Mouse (Mus musculus) kidney, postnatal 0 days (tissue): ENCODE measurements around the gene Tst. TPM values are rescaled to one million over a fixed set of nuclear protein-coding genes. Genes with fewer than 3 reads are reported as not detected.

Source experiments
- ATAC-seq: fragments of 200-750 bp; cut with Nextera tagmentation; replicated peaks from 2 replicates; pipeline ENCODE4 v1.8.0; 2017; ENCODE audit warnings: low read depth, moderate number of reproducible peaks, moderate TSS enrichment, moderate library complexity; ENCODE audit not compliant: low FRiP score
- DNase-seq: peaks from one replicate; pipeline ENCODE4 v3.0.0-alpha.2; 2016; ENCODE audit warnings: low spot score
- H3K27ac ChIP-seq: fragments of 300-500 bp; sonication (generic); 2 replicates; pipeline ENCODE4 v1.5.1; 2014; ENCODE audit warnings: mild to moderate bottlenecking
- H3K27me3 ChIP-seq: fragments of 300-500 bp; sonication (generic); 2 replicates; pipeline ENCODE4 v1.6.1; 2014; ENCODE audit warnings: low read length, mixed read lengths; ENCODE audit not compliant: insufficient read depth
- H3K36me3 ChIP-seq: fragments of 300-500 bp; sonication (generic); 2 replicates; pipeline ENCODE4 v1.6.1; 2014; ENCODE audit warnings: low read length, mixed read lengths; ENCODE audit not compliant: insufficient read depth
- H3K4me1 ChIP-seq: fragments of 300-500 bp; sonication (generic); replicated peaks from 2 replicates; pipeline ENCODE4 v1.6.1; 2014; ENCODE audit warnings: antibody characterized with exemption, low read length, mixed read lengths; ENCODE audit not compliant: insufficient read depth
- H3K4me2 ChIP-seq: fragments of 300-500 bp; sonication (generic); 2 replicates; pipeline ENCODE4 v1.6.1; 2014; ENCODE audit warnings: mild to moderate bottlenecking, low read length, moderate library complexity, mixed read lengths
- H3K4me3 ChIP-seq: fragments of 300-500 bp; sonication (generic); replicated peaks from 2 replicates; pipeline ENCODE4 v1.5.1; 2014; ENCODE audit warnings: low read depth, low read length
- H3K9ac ChIP-seq: fragments of 300-500 bp; sonication (generic); 2 replicates; pipeline ENCODE4 v1.6.1; 2014; ENCODE audit warnings: low read depth, low read length
- H3K9me3 ChIP-seq: fragments of 300-500 bp; sonication (generic); replicated peaks from 2 replicates; pipeline ENCODE4 v1.6.1; 2016; ENCODE audit warnings: low read length, inconsistent platforms, mixed read lengths
- CTCF ChIP-seq: IDR thresholded peaks from 2 replicates; pipeline ENCODE4 v1.5.1; 2016; ENCODE audit warnings: antibody characterized with exemption, low read depth, mild to moderate bottlenecking, moderate library complexity
- WGBS: fragments of 180-500 bp; shearing (Covaris S2); extraction: QIAGEN DNeasy Blood & Tissue Kit; methylation state at CpG from one replicate; pipeline ENCODE4 v1.1.7; 2014; 5-methylcytosine and 5-hydroxymethylcytosine counted together
- polyA plus RNA-seq: library from polyadenylated mRNA; unstranded; fragments of >200 nt; fragmentation: Nextera tagmentation; extraction: Ambion mirVana; gene quantifications from 2 replicates; pipeline ENCODE4 v1.2.1, GENCODE M21; 2015

The Tst gene
- polyA plus RNA-seq, 1 experiment from 2014 or later: 128 TPM

GRCm38 (mm10) chr15:78431541-78432121 is 25.9 kb upstream of the Tst start:
- Histone ChIP-seq H3K27me3 (no peaks in the 10 kb centered on the region), H3K9ac (no peak overlapping the region), H3K4me3 (no peak overlapping the region), H3K4me1 (peaks cover 23% of the 10 kb centered on the region), H3K4me2 (no peak overlapping the region), H3K36me3 (peaks cover 14% of the 10 kb centered on the region; the same call in 1 of the 2 replicates), H3K27ac (peak overlapping the region; percentile 71), H3K9me3 (no peaks in the 10 kb centered on the region)
- 77% methylated on average over 7 of the region's 7 CpGs for WGBS
- ATAC-seq: peak; percentile 44; the same call in 1 of the 2 replicates
- DNase-seq: no peak
- TF ChIP-seq CTCF: no peak

GRCm38 (mm10) chr15:78430874-78431273 is 25.2 kb upstream of the Tst start:
- ATAC-seq: no peak
- Histone ChIP-seq H3K27me3 (no peaks in the 10 kb centered on the region), H3K36me3 (peaks cover 14% of the 10 kb centered on the region; the same call in 1 of the 2 replicates), H3K4me1 (peaks cover 17% of the 10 kb centered on the region), H3K4me3 (no peak overlapping the region), H3K9ac (no peak overlapping the region), H3K4me2 (no peak overlapping the region), H3K27ac (peak overlapping the region; percentile 76; the same call in 1 of the 2 replicates), H3K9me3 (no peaks in the 10 kb centered on the region)
- no peak for DNase-seq
- no peak for TF ChIP-seq CTCF
- 88% methylated on average over 10 of the region's 10 CpGs for WGBS

GRCm38 (mm10) chr15:78429871-78430622 is 24.3 kb upstream of the Tst start:
- Histone ChIP-seq H3K27ac (peak overlapping the region; percentile 76), H3K9ac (no peak overlapping the region), H3K27me3 (no peaks in the 10 kb centered on the region), H3K4me1 (peaks cover 17% of the 10 kb centered on the region), H3K36me3 (peaks cover 9% of the 10 kb centered on the region; the same call in 1 of the 2 replicates), H3K4me3 (peak overlapping the region; percentile 67), H3K4me2 (peak overlapping the region; percentile 84), H3K9me3 (no peaks in the 10 kb centered on the region)
- ATAC-seq (no peak), DNase-seq (peak; percentile 44)
- TF ChIP-seq CTCF: no peak
- 58% methylated on average over 13 of the region's 13 CpGs for WGBS

- no peak for DNase-seq
- TF ChIP-seq CTCF: no peak
- Histone ChIP-seq H3K4me1 (peaks cover 17% of the 10 kb centered on the region), H3K4me3 (peak overlapping the region; percentile 67), H3K4me2 (peak overlapping the region; percentile 84), H3K36me3 (peaks cover 9% of the 10 kb centered on the region; the same call in 1 of the 2 replicates), H3K9me3 (no peaks in the 10 kb centered on the region), H3K27ac (peak overlapping the region; percentile 76), H3K27me3 (no peaks in the 10 kb centered on the region), H3K9ac (peak overlapping the region; percentile 59)
- WGBS: 3% methylated on average over 3 of the region's 3 CpGs
- no peak for ATAC-seq
Observed at GRCm38 (mm10) chr15:78429139-78429459, 23.4 kb upstream of the Tst start.

- peaks cover 17% of the 10 kb centered on the region for H3K4me1 ChIP-seq
- ATAC-seq: peak; percentile 47; the same call in 1 of the 2 replicates
- H3K36me3 ChIP-seq: peaks cover 6% of the 10 kb centered on the region; the same call in 1 of the 2 replicates
- no peak for TF ChIP-seq CTCF
- H3K27me3 ChIP-seq: no peaks in the 10 kb centered on the region
- peak within 1 kb of the TSS; percentile 84 for H3K4me2 ChIP-seq
- peak within 1 kb of the TSS; percentile 67 for H3K4me3 ChIP-seq
- H3K27ac ChIP-seq: peak within 1 kb of the TSS; percentile 76
- no peaks in the 10 kb centered on the region for H3K9me3 ChIP-seq
- under 1% methylated on average over 51 of the region's 52 CpGs for WGBS
- DNase-seq: peak; percentile 89
- peak within 1 kb of the TSS; percentile 59 for H3K9ac ChIP-seq
Observed at GRCm38 (mm10) chr15:78428391-78429138, 22.9 kb upstream of the Tst start, which contains the start of gene Kctd17. TSS of gene Kctd17 (plus strand) at chr15:78428564.

GRCm38 (mm10) chr15:78425230-78425629 is 19.5 kb upstream of the Tst start:
- Histone ChIP-seq H3K4me3 (no peak overlapping the region), H3K4me2 (no peak overlapping the region), H3K27me3 (no peaks in the 10 kb centered on the region), H3K9me3 (no peaks in the 10 kb centered on the region), H3K4me1 (peaks cover 10% of the 10 kb centered on the region), H3K9ac (no peak overlapping the region), H3K27ac (no peak overlapping the region), H3K36me3 (no peaks in the 10 kb centered on the region)
- ATAC-seq (no peak), DNase-seq (no peak)
- WGBS: 65% methylated on average over 4 of the region's 4 CpGs
- peak; percentile 32; the same call in 1 of the 2 replicates for TF ChIP-seq CTCF
